Mouse (Mus musculus) kidney, adult 2 months (tissue): ENCODE data around the gene Actn2. TPM values are rescaled to one million over a fixed set of nuclear protein-coding genes. Genes with fewer than 3 reads are reported as not detected.

Experiments used
- DNase-seq: peaks from one replicate; pipeline ENCODE4 v3.0.0; 2021
- H3K27ac ChIP-seq: fragments of 200-500 bp; 2 replicates; pipeline ENCODE4 v1.5.1; 2012; ENCODE audit warnings: low read depth, low read length, control low read depth, inconsistent platforms; ENCODE audit not compliant: insufficient read depth
- H3K27me3 ChIP-seq: fragments of 200-500 bp; replicated peaks from 2 replicates; pipeline ENCODE4 v1.6.1; 2012; ENCODE audit warnings: mild to moderate bottlenecking, moderate library complexity, low read length, inconsistent platforms; ENCODE audit not compliant: control insufficient read depth, insufficient read depth
- H3K36me3 ChIP-seq: fragments of 200-500 bp; 2 replicates; pipeline ENCODE4 v1.6.1; 2012; ENCODE audit warnings: mild to moderate bottlenecking, moderate library complexity, low read length, inconsistent platforms; ENCODE audit not compliant: control insufficient read depth, insufficient read depth
- H3K4me1 ChIP-seq: fragments of 200-500 bp; 2 replicates; pipeline ENCODE4 v1.6.1; 2011; ENCODE audit warnings: low read length; ENCODE audit not compliant: control insufficient read depth, insufficient read depth
- H3K4me3 ChIP-seq: fragments of 200-500 bp; 2 replicates; pipeline ENCODE4 v1.5.1; 2011; ENCODE audit warnings: mild to moderate bottlenecking, low read depth, low read length, control low read depth; ENCODE audit not compliant: insufficient read depth
- CTCF ChIP-seq: fragments of 200-500 bp; conservative IDR thresholded peaks from 2 replicates; pipeline ENCODE4 v1.5.1; 2011; ENCODE audit warnings: low read depth, mild to moderate bottlenecking, control low read depth, low read length, moderate library complexity, mixed read lengths; ENCODE audit not compliant: insufficient read depth, insufficient read length
- POLR2A ChIP-seq: fragments of 200-500 bp; IDR thresholded peaks from one replicate; pipeline ENCODE4 v1.6.1; 2011; ENCODE audit warnings: low read depth, low read length, control low read depth
- WGBS: fragments of 180-500 bp; shearing (Covaris S2); methylation state at CpG from one replicate; pipeline ENCODE4 v1.1.7; 2018; 5-methylcytosine and 5-hydroxymethylcytosine counted together
- polyA plus RNA-seq: library from polyadenylated mRNA; depleted of rRNA; stranded (reverse); fragments of >200 nt; gene quantifications from 2 replicates; pipeline ENCODE4 v1.2.3, GENCODE M21; 2012

Gene Actn2
- polyA plus RNA-seq, 1 experiment, result 25.0 TPM

DNA sequence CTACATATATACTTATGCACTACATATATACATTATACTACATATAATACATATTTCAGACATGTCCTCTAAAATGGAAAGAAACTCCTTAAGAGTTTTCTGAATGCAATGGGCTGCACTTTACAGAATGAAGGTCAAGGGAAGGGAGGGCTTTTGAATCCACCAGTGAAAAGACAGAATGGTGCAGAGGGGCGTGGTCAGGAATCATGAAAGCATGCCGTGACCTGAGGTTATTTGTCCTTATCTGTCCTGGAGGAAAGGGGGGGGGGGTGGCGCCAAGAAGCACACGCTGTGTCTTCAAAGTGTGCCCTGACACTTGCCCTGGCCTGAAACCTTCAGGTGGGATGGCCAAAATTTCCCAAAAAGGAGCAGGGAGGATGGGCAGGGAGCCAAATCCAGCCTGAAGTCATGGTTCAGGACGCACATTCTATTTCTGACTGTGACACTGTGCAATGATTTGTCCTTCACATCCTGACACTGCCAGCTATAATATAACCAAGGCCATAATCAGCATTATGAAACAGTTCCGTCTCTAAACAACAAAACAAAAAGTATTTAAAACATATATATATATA lies 23.3 kb downstream of the Actn2 start:
- no peaks in the 10 kb centered on the region for H3K36me3 ChIP-seq
- H3K27me3 ChIP-seq, result no peaks in the 10 kb centered on the region
- no peak for DNase-seq
- TF ChIP-seq POLR2A (no peak), CTCF (no peak)
- no peak overlapping the region for H3K4me3 ChIP-seq
- H3K4me1 ChIP-seq, result no peaks in the 10 kb centered on the region; the same call in 1 of the 2 replicates
- no peak overlapping the region for H3K27ac ChIP-seq
- WGBS, result 64% methylated on average over 6 of the region's 6 CpGs

DNA sequence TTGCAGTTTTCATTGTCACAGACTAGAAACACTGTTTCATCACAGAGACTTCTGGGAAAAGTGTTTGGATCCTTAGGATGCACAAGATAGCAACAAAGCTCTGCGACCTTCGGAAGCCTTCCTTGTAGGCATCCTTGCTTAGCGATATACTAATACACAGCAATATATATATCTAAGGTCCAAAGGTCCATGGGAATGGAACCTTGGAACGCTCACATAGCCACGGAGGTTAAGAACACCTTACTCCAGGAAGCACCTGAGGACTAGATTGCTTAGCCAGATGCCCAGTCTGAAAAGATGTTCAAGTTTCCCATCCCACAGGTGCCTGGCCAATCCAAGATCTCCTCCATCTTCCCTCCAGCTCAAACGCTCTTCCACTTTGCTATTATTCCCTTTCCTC lies 26.4 kb downstream of the Actn2 start:
- TF ChIP-seq CTCF, result no peak
- no peak for TF ChIP-seq POLR2A
- H3K4me1 ChIP-seq, result no peaks in the 10 kb centered on the region; the same call in 1 of the 2 replicates
- DNase-seq, result no peak
- no peaks in the 10 kb centered on the region for H3K36me3 ChIP-seq
- 97% methylated on average over 6 of the region's 6 CpGs for WGBS
- H3K27ac ChIP-seq, result no peak overlapping the region
- no peaks in the 10 kb centered on the region for H3K27me3 ChIP-seq
- no peak overlapping the region for H3K4me3 ChIP-seq

- Histone ChIP-seq H3K4me1 (no peaks in the 10 kb centered on the region; the same call in 1 of the 2 replicates), H3K27ac (no peak overlapping the region), H3K4me3 (no peak overlapping the region), H3K27me3 (no peaks in the 10 kb centered on the region), H3K36me3 (no peaks in the 10 kb centered on the region)
- TF ChIP-seq CTCF (no peak), POLR2A (no peak)
- 40% methylated on average over 10 of the region's 10 CpGs for WGBS
- peak; percentile 69 for DNase-seq
These were observed 28.5 kb downstream of the Actn2 start for GRCm38 (mm10) chr13:12311930-12312492.

- Histone ChIP-seq H3K27ac (no peak overlapping the region), H3K4me3 (no peak overlapping the region), H3K27me3 (no peaks in the 10 kb centered on the region), H3K4me1 (no peaks in the 10 kb centered on the region; the same call in 1 of the 2 replicates), H3K36me3 (no peaks in the 10 kb centered on the region)
- no peak for DNase-seq
- TF ChIP-seq CTCF (no peak), POLR2A (no peak)
- WGBS, result 88% methylated on average over 4 of the region's 4 CpGs
These were observed 29.2 kb downstream of the Actn2 start for GRCm38 (mm10) chr13:12311371-12311770.

GRCm38 (mm10) chr13:12309446-12309845 lies 31.1 kb downstream of the Actn2 start:
- no peak for DNase-seq
- Histone ChIP-seq H3K36me3 (no peaks in the 10 kb centered on the region), H3K27me3 (no peaks in the 10 kb centered on the region), H3K4me3 (no peak overlapping the region), H3K27ac (no peak overlapping the region), H3K4me1 (no peaks in the 10 kb centered on the region; the same call in 1 of the 2 replicates)
- TF ChIP-seq CTCF, result no peak
- TF ChIP-seq POLR2A, result no peak
- 80% methylated on average over 3 of the region's 3 CpGs for WGBS

- Histone ChIP-seq H3K27ac (no peak overlapping the region), H3K4me1 (no peaks in the 10 kb centered on the region; the same call in 1 of the 2 replicates), H3K27me3 (no peaks in the 10 kb centered on the region), H3K4me3 (no peak overlapping the region), H3K36me3 (no peaks in the 10 kb centered on the region)
- no peak for DNase-seq
- TF ChIP-seq POLR2A (no peak), CTCF (no peak)
- 94% methylated on average over 12 of the region's 12 CpGs for WGBS
These were observed 31.7 kb downstream of the Actn2 start for GRCm38 (mm10) chr13:12308878-12309277.

DNA sequence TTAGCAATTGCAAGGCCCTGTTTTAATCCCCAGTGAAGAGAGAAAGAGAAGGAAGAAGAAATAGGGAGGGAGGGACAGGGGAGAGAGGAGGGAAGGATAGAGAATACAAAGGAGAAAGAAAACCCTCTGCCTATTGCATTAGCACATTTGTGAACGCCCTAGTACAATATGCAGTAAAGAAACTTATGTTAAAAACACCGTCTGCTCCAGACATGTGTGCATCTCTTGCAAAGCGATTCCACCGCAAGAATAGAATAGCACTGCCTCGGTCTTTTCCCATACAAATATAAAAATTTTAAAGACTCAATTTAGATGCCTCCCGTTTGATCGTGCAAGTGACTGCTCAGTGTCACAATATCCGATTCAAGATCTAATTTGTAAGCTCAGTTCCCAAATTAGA lies 32.1 kb downstream of the Actn2 start:
- WGBS, result 91% methylated on average over 8 of the region's 8 CpGs
- H3K4me1 ChIP-seq, result no peaks in the 10 kb centered on the region; the same call in 1 of the 2 replicates
- H3K36me3 ChIP-seq, result no peaks in the 10 kb centered on the region
- no peak overlapping the region for H3K27ac ChIP-seq
- no peak for DNase-seq
- no peak for TF ChIP-seq POLR2A
- no peak for TF ChIP-seq CTCF
- no peak overlapping the region for H3K4me3 ChIP-seq
- H3K27me3 ChIP-seq, result no peaks in the 10 kb centered on the region

- DNase-seq, result no peak
- Histone ChIP-seq H3K4me1 (no peaks in the 10 kb centered on the region), H3K4me3 (no peak overlapping the region), H3K27me3 (no peaks in the 10 kb centered on the region), H3K36me3 (no peaks in the 10 kb centered on the region), H3K27ac (no peak overlapping the region)
- no peak for TF ChIP-seq POLR2A
- TF ChIP-seq CTCF, result no peak
- 64% methylated on average over 4 of the region's 4 CpGs for WGBS
These were observed 33.3 kb downstream of the Actn2 start for GRCm38 (mm10) chr13:12307286-12307685.
